Mouse (Mus musculus) right cerebral cortex, postnatal 25 days (tissue): Measurements from ENCODE around the gene Def6.

ENCODE experiments used
- DNase-seq: peaks from one replicate; pipeline ENCODE4 v3.0.0; 2022

Gene Def6

DNA sequence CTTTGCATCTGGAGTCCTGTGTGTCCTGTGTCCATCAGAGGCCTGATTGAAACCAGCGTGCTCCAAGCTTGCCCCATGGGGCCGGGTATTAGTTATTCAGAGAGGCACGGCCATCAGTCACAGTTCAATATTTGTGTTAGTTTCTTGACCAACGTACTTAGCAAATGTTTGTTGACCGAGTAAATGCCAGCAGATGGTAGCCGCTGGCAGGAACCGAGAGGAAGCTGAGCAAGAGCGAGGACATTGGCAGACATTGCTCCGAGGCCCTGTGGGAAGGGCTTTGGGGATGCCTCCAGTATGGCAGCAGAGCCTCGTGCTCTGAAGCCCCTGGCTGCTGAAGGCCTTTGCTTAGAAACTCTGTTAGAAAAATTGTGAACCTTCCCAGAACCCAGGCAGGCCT is 70.1 kb downstream of the Def6 start:
- DNase-seq = no peak

DNA sequence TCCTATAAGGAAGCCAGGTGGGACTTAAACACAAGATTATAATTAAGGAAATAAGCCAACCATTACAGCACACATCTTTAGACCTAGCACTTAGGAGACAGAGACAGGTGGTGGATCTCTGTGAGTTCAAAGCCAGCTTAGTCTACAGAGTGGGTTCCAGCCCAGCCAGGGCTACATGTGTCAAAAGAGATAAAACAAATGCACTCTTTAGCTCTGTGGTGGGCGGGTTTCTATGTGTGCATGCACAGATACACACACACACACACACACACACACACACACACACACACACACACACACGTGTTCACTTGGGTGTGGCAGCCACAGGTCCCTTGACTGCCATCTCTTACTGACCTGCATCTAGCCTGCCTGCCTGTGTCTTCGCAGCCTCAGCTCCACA is 70.6 kb downstream of the Def6 start:
- no peak for DNase-seq
